Mouse (Mus musculus): Measurements from ENCODE around the gene Sucla2.
A peak's percentile ranks its signal among the peaks of the same experiment; 100 is the strongest.

The Sucla2 gene

DNA sequence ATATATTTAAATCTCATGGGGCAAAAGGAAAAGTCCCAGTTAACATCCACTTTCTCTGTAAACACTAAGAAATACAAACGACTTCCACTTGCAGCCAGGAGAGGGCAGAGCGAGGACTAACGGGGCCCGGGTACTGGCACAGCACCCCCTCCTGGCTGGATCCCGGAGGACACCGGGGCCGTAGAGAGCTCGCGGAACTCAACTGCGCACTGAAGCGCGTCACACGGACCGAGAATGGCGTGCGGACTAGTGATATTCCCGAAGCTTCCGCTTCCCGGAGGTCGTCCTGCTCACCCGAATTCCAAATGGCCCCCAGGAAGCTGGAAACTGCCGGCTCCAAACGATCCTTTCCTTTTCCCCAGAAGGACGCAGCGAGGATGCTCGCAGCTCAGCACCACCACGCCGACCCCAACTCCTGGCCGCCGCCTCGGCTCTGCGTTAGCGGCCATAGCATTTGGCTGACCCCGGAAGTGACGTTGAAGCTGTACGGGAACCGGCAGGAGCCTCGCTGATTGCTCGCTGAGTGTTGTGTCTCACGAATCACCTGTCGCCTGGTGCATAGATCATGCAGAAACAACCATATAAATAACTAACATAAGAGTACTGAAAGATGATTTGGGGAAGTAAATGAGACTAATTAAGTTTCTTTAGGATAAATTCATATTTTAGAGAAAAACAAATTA, at the start of gene Sucla2:
Gene Sucla2, plus strand, starts transcription at position 554 of the 683 bp plus-strand sequence.
- peak; percentile 88 to 93 for DNase-seq

DNA sequence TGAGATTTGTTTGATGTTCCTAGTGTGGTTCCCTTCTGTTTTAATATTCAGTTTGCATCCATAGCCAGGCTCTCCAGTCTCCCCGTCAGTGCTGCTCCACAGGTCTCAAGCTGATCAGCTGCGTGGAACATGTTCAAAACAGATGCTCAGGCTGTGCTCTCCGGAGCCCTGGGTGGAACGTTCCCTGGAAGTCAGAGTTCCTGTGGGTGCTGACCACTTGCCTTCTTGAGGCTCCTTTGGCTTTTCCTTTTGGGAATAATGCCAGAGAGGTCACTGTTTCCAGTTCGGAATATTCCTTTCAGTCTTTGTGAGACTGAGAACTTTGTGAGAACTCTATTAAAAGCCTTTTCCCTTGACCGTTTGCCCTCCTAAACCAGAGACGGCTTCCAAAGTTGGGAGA, 49.6 kb upstream of the Sucla2 start:
- DNase-seq, result no peak

DNA sequence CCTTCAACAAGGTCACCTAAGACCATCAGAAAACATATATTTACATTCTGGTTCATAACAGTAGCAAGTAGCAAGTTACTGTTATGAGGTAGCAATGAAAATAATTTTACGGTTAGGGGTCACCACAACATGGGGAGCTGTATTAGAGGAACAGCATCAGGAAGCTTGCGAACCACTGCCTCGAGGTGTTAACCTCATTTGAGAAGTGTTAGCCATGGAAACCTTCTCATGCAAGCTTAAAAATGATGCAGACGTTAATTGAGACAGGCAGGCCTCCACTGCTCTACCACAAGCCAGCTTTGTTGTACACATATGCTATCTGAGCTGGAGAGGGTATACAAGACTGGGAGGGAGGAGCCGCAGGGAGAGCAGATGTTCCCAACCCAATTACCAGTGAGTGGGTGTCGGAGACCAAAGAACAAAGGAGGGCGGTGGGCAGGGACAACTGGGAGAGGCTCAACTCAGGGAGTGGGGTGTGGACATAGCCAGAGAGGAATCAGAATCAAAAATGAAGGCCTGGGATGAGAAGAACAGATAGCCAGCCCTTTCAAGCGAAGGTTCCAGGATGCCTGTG, 48.7 kb upstream of the Sucla2 start:
- DNase-seq, result no peak

DNA sequence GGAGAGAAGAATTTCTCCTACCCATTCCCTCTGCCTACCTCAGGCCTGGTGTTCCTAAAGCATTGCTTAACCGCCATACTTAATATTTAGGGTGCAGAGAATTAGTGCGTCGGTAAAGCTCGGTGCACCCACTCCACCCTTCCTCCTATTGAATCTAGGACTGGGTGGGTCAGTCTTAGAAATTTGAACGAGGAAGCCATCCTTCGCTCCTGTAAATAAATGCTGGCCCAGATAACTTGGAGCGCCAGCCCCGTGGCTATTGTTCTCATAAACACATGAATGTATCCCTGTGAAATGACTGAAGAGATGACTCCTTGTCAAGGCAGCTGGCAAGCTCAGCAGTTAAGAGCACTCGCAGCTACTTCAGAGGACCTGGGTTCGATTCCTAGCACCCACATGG, 48.0 kb upstream of the Sucla2 start:
- no peak for DNase-seq

DNA sequence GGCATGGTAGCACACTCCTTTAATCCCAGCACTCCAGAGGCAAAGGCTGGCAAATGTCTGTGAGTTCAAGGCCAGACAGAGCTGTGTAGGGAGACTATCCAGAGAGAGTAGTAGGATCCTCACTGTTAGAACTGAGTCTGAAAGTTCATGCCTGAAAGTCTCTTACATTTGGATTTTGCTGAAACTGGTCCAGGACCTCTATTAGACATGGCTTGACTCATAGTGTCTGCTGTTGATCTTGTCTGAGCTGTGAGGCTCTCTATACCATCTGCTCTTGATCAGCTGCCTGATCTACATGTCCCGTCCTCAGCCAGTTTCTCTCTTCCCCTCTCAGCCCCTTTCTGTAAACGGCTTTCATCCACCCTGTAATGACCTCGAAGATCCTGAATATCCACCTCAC, 46.8 kb upstream of the Sucla2 start:
- DNase-seq, result no peak

DNA sequence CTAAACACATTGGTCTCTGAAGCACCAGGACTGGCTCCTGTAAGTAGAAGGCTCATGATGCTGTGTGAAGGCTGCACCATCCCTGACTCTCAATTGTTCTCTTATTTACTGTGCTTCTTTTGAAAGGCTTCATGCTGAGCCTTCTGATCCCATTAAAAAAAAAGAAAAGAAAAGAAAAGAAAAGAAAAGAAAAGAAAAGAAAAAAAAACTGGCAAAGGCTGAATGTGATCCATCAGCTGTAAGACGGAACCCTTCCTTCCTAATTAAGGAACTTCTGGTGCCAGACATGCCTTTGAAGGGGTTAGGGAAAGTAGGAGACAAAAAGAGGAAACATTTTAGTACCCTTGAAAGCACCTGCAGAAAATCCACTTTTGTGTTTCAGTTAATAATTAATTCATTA, 45.3 kb upstream of the Sucla2 start:
- DNase-seq, result no peak

DNA sequence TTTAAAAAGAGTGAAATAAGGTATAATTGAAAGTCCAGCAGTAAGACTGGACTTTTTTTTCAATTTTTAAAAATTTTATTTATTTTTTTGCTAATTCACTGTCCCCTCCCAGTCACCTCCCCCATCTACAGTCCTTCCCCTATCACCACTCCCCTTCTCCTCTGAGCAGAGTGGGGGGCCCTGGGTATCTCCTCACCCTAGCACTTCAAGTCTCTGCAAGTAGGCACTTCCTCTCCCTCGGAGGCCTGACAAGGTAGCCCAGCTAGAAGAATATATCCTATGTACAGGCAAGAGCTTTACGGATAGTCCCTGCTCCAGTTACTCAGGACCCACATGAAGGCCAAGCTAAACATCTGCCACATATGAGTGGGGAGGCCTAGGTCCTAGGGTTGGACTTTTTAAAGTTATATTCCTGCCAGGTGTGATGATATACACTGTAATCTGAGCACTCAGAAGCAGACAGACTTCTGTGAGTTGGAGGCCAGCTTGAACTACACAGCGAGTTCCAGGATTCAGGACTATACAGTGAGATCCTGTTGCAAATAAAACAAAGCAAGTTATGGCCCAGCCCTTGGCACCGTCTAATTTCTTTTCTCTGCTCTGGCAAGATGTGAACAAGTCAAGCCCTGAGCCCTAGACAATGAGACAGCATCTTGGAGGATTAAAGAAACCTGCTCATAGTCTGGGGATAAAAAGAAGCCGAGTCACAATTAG, 41.4 kb upstream of the Sucla2 start:
- DNase-seq, result no peak

DNA sequence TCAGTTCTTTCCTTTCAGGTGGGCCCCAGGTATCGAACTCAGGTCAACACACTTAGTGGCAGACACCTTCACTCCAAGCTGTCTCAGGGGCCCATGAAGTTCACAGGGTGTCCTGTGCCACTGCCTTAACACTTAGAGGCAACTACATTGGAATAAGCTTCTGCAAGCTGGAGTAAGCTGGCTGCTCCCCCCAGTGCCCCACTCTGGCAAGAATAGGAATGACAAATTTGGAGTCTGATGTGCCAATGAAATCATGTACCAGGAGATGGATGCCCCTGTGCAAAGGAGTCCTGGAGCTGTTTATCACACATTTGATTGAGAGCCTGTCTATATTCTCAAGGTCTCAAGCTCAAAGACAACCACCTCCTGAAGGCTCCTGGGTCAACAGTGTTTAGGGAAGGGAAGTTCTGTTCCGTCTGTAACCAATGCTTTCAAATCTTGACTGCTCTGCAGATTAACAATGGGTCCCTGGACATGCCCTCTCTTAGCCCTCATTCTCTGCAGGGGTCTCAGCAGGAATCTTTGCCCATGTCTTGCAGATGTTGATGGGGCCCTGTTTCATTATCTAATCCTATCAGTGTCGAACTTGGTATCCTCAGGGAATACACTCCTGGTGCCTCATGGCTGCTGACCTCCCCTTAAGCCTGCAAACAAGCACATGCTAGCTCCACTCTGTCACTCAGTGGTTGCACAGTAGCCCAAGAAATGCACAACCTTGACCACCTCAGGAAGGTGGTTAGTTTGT, 40.6 kb upstream of the Sucla2 start:
- no peak for DNase-seq

DNA sequence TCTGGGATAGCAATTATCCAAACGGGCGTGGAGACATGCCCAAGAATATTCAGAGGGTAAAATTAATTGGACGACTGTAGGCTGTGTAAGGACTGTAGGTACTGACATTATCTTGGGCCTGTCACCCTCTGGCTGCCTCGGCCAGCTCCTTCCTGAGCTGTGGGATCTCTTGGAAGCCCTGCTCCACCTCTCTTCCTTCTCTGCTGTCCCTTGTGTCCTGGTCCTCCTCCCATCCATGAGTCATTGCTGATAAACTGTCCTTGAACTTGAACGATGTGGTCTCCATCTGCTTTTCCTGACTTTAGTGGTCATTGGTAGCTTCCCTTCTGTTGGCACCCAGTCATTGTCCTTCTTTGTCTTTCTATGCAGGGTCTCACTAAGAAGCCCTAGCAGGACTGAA, 38.5 kb upstream of the Sucla2 start:
- no peak for DNase-seq

DNA sequence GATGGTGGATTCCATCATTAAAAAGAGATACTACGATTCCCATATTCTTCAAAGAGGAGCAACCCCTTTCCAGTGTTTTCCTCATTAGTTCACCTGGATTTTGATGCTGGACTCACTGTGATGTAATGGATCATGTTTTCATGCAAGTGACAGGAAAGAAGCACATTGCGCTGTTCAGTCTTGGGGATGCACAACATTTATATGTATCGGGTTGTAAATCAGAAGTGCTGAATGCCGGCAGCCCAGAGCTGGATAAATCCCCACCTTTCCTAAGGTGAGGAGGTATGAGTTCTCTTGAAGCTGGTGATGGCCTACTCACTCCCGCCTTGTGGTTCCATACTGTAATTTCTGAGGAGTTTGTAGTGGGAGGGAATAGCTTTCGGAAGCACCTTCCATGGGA, 31.8 kb upstream of the Sucla2 start:
- DNase-seq, result no peak

DNA sequence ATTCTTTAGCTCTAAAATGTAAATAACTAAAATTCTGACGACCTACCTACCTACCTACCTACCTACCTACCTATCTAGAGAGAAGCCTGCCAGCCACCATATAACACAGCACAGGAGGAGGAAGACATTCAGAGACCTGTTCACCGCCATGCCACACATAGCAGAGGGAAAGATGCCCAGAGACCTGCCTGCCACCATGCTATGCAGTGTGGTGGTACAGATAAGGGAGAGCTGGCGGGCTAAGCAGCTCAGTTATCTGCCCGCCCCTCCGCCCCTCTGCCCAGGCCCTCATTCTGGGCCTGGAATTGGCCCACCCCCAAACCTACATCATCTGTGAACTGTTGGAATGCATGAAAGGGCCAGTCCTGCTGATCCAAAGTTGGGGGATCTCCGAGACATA, 31.0 kb upstream of the Sucla2 start:
- no peak for DNase-seq

DNA sequence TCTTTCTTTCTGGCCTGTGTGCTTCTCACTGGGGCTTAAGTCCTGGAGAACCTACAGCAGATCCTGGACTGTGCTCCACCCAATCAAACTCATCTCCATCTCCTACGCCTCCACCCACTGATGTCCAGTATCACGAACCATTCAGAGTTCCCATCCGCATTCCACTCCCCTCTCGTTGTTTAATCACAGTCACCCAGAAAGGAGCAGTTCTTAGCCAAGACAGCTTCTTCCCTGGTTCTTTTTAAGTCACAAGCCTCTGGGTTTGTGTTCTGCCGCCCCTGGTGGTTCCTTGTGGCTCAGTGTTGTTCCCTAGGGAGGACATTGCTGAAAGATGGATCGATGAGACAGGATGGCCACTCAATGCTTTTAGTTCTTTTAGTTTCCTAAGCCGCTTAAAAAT, 29.4 kb upstream of the Sucla2 start:
- no peak for DNase-seq

DNA sequence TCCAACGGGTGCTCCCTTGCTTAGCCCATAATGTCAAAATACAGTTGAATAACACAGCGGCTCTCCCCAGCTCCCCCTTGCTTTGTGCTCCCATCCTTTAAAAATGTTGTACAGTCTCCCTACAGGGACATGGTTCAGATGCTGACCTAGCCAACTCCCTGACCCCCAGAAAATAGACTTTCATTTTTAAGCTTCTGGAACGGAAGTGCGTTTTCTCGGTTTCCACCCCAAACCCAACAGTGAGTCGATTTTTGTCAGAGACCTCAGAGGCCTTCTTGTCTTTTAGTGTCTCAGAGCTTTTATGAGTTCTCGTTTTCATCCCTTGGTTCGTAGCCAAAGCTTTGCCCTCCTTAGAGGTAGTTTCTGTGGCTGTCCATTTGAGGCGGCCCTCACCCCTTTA, 23.8 kb upstream of the Sucla2 start:
- DNase-seq, result no peak

DNA sequence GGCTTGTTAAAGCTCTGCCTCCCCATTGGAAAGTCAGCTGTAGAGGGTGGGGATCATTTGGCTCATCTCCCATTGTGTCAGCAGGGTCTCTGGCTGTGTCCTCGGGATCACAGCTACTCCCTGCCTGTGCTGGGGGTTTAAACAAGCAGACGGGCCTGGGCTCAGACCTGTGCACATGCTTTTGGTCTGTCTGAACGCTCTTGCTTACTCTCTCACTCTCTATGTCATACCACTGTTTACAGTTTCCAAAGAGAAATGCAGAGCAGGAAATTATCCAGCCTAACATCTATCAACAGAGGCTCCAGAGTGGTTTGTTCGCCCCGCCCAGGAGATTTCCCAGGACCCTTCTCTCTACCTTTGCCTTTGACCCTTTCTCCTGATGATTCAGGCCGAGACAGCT, 23.4 kb upstream of the Sucla2 start:
- DNase-seq, result no peak

DNA sequence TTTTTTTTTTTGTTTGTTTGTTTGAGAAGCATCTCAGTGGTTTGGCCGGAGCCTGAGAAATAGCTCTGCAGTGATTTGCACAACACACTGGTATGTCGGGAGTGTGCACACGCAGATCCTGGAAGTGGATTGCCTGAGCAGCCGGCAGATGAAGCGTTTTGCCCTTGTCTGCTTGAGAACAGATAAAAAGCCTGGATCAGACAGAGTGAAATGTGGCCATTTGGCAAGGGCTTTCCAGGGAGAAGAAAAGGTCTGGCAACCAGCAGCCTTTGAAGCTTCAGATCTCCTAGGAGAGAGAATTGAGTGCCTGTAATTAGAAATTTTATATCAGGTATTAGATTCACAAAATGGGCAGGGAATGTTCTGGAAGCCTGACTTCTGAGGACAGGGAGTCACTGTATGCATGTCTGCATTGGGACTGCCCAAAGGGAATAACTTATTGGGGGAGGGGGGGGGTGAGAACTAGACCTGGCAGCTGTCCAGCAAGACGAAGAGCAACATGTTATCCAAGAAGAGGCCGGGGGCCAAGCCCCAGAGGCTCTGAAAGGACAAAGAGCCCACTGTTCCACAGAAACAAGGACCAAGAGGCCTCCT, 22.4 kb upstream of the Sucla2 start:
- no peak for DNase-seq

DNA sequence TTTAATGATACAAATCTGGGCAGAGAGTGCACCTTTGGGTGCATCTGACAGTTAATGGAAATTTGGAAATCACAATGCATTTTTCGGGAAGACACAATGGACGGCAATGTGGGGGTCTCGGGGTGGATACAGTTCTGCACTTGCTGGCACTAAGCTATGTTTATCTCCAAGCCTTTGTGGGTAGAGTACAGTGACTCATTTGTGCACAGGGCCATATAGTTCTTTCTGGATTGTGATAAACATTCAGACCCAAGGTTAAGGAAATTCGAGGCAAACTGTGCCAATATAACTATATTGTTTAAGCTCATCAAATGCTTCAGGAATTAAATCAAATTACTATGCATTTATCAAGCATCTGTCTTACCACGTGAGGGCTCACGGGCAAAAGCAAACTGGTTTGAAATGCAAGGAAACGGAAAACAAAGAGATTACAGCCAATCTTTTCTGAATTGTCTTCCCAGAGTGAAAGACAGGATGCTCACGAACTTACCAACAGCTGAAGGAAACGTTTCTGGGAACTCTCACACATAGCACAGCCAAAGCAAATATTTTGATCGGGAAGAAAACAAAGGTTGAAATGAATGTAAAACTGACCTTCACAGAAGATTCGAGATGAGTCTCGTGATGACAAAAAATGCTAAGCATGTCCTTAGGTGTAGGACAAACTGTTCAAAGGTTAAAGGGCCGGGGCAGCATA, 21.7 kb upstream of the Sucla2 start:
- no peak for DNase-seq

DNA sequence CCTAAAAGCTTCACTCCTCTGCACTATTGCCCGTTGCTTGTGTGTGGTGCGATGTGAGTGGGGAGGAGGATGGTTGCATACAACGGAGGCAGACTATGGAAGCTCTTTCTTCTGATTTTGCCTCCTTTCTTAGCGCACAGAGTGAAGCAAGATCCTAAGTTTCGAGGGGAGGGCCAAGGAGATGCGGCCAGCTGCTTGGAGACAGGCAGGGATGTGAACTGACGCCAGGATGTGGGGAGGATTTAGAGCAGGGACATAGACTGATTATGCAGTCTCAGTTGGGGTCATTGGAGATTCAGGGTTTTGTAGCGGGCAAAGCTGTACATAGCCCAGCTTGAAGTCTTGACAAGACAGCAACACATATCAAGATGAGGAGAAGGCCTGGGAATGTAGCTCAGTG, 18.8 kb upstream of the Sucla2 start:
- no peak for DNase-seq

DNA sequence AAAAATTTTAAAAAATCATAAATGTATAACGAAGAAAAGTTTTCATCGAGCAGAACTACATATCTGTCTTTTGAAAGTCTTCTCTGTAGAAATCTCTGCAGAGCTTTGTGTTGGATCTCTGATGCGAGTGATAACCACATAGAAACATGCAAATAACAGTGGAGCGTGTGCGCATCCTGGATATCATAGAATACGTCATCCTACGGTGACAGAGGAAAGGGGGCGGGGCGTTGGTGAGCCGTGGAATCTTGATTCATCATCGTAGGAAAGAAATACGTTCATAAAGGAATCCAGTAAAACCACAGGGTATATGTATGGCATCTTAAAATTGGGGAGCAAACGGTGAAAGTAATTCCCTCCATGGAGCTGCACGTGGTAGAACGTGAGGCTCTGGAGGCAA, 17.9 kb upstream of the Sucla2 start:
- DNase-seq, result no peak

DNA sequence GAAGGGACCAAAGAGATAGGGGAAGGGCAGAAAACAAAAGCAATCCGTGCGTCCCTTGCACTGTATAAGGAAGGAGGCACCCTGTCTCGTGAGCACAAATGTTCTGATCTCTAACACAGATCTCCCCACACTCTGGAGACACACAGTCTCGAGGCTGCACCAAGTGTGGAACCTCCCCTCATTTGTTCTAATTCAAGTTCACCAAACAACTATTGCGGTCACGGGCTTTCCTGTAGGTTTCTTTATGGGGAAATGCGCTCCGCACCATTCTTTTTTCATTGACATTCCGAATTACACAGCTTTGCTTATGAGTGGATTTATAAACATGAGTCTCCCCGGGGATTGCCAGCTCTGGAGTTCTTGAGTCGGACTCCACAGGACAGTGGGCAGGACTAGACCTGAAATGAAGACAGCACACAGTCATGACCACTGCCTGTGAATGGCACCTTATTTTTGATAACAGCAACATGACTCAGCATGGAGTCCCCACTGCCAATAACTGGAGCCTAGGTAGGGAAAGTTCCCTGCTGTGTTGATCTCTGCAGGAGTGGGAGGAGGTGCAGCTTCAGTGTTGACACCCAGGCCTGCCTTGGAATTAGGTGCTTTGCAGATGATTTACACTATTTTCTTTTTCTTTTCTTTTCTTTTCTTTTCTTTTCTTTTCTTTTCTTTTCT, 17.3 kb upstream of the Sucla2 start:
- no peak for DNase-seq

DNA sequence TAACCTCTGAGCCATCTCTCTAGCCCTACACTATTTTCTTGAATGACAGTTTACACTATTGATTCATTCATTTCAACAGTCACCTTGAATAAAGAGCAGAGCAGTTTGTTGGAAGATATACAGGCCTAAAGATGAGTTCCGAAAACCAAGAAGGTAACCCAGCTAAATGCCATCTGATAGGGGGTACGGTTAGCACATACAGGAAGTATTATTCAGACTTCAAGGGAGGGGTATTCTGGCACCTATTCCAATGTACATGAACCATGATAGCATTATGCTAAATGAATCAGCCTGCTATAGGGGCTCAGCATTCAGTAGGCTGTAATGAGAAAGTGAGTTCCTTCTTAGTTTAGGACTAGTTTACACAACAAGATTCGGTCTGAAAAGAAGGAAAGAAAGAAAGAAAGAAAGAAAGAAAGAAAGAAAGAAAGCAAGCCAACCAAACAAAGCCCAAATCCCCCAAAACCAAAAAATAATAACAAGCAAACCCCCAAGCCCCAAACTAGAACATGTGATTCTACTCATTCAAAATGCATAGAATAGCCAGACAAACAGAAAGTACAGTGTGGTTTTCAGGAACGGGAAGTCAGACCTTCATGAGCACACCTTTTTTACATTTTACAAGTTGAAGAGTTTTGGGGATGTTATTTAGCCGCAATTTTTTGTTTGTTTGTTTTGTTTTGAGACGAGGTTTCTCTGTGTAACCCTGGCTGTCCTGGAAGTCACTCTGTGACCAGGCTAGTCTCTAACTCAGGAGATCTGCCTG, 16.3 kb upstream of the Sucla2 start:
- no peak for DNase-seq

DNA sequence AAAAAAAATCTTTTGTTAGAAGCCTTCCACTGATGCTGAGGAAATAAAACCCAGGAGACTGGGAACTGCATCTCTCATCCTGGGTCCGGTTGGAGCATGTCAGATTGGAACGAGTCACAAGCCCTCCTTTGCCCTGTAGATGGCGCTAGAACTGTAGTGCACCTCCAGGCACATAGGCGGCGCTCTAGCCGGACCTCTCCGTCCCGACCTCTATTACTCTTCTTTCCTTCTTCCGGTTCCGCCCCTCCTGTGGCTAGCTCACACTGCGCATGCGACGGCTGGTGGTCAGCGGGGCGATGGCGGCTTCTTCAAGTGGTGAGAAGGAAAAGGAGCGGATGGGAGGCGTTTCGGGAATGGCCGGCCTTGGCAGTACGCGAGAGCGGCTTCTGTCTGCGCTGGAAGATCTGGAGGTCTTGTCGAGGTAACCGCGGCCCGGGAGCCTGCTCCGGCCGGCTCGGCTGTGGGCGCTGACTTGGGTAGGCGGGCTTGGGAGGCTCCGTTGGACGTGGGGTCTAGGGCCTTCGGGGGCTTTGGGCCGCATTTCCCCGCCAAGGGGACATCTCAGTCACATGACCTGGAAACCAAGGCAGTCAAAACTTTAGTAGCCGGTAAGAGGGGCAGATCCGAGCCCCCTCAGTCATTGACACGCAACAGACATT, 15.2 kb upstream of the Sucla2 start, which contains the start of gene Med4:
Gene Med4, plus strand, starts transcription at position 261 of the 659 bp plus-strand sequence.
- peak; percentile 90 to 92 for DNase-seq
